Comparison of ENCODE assay signal across 20 mouse cellular contexts in the genomic region with DNA sequence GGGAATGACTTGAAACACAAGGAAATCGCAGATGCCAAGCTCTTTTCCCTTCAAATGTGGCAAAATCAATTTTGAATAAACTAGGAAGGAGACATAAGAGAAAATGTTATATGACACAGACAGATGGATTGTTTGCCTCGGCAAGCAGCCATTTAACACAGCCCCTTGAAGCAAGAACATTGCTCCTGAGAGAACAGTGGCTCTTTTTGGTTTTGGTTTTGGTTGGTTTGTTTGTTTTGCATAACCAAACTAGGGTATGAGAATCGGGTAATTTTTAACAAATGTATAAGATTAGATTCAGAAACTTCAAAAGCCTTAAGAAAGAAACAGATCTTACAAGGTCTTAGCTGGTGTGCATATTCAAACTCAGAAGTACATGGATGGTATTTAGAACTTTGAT. TPM values are rescaled to one million over a fixed set of nuclear protein-coding genes. Genes with fewer than 3 reads are reported as not detected.
DNase-seq lines count a peak whose midpoint lies in the region; ATAC-seq and TF ChIP-seq lines count a peak whose summit lies in the region.
"Had no signal": no experiment of that assay in that cellular context is flagged by ENCODE, and none has a peak within 500 bp of the region (broad histone marks: within the 10 kb centered on the region; RNA-seq: fewer than 3 reads in every experiment).

No protein-coding gene starts in this region.

- H3K4me1 ChIP-seq in forebrain, postnatal 0 days (ENCODE audit: insufficient read depth): peaks cover 3% of the 10 kb centered on the region; the same call in 1 of the 2 replicates
- peaks cover 17% of the 10 kb centered on the region for H3K4me1 ChIP-seq in forebrain, embryonic 12.5 days
- peaks cover 7% of the 10 kb centered on the region for H3K4me1 ChIP-seq in lung, embryonic 16.5 days (replicated peaks; ENCODE audit: control insufficient read depth, insufficient read depth, low read length)
- peaks cover 23% of the 10 kb centered on the region for H3K4me1 ChIP-seq in embryonic fibroblast, embryonic 13.5 days (ENCODE audit: control insufficient read depth, insufficient read depth, low read length)

- H3K9me3 ChIP-seq in forebrain, postnatal 0 days (ENCODE audit: low read length): no peaks in the 10 kb centered on the region
- no peaks in the 10 kb centered on the region for H3K9me3 ChIP-seq in forebrain, embryonic 12.5 days
- no peaks in the 10 kb centered on the region for H3K9me3 ChIP-seq in lung, embryonic 16.5 days (ENCODE audit: control insufficient read depth, low read length)
- H3K9me3 ChIP-seq: embryonic facial prominence, embryonic 12.5 days; forebrain, embryonic 13.5 days; hindbrain, embryonic 12.5 days had no signal

- no peak overlapping the region for H3K9ac ChIP-seq in forebrain, postnatal 0 days
- H3K9ac ChIP-seq in forebrain, embryonic 12.5 days: no peak overlapping the region
- no peak overlapping the region for H3K9ac ChIP-seq in lung, embryonic 16.5 days (ENCODE audit: low read length)
- H3K9ac ChIP-seq: embryonic facial prominence, embryonic 12.5 days; forebrain, embryonic 13.5 days; hindbrain, embryonic 12.5 days had no signal

- TF ChIP-seq POLR2A in embryonic fibroblast, embryonic 13.5 days (IDR thresholded peaks at IDR 0.05; ENCODE audit: low read depth, low read length): no peak

- no peak overlapping the region for H3K4me2 ChIP-seq in forebrain, postnatal 0 days (ENCODE audit: low read depth)
- H3K4me2 ChIP-seq in forebrain, embryonic 12.5 days: no peak overlapping the region
- H3K4me2 ChIP-seq in lung, embryonic 16.5 days (ENCODE audit: low read depth, low read length): no peak overlapping the region
- H3K4me2 ChIP-seq: embryonic facial prominence, embryonic 12.5 days; forebrain, embryonic 13.5 days; hindbrain, embryonic 12.5 days had no signal

- no peaks in the 10 kb centered on the region for H3K27me3 ChIP-seq in forebrain, postnatal 0 days (ENCODE audit: insufficient read depth, low read length)
- H3K27me3 ChIP-seq in forebrain, embryonic 12.5 days: no peaks in the 10 kb centered on the region
- no peaks in the 10 kb centered on the region for H3K27me3 ChIP-seq in lung, embryonic 16.5 days (ENCODE audit: control insufficient read depth, insufficient read depth, low read depth, low read length)
- no peaks in the 10 kb centered on the region for H3K27me3 ChIP-seq in splenic B cell, adult 2 months (ENCODE audit: control insufficient read depth, insufficient read depth, low read length, poor library complexity, severe bottlenecking)
- H3K27me3 ChIP-seq: embryonic facial prominence, embryonic 12.5 days; forebrain, embryonic 13.5 days; hindbrain, embryonic 12.5 days; Patski had no signal

- H3K27ac ChIP-seq in forebrain, postnatal 0 days (ENCODE audit: low read depth, low read length): 0 out of 2 replicates have a peak overlapping the region, but pooled peaks have one; percentile 29
- no peak overlapping the region for H3K27ac ChIP-seq in forebrain, embryonic 12.5 days
- H3K27ac ChIP-seq in lung, embryonic 16.5 days (ENCODE audit: low read length): peak overlapping the region; percentile 72
- peak overlapping the region; percentile 5; the same call in 1 of the 2 replicates for H3K27ac ChIP-seq in embryonic fibroblast, embryonic 13.5 days (ENCODE audit: insufficient read depth, low read length)
- H3K27ac ChIP-seq: embryonic facial prominence, embryonic 12.5 days; forebrain, embryonic 13.5 days; gastrocnemius, adult 2 months; hindbrain, embryonic 12.5 days had no signal

- DNase-seq in forebrain, postnatal 0 days: no peak
- DNase-seq in lung, postnatal 14 days: no peak
- DNase-seq in splenic B cell, adult 2 months (ENCODE audit: low read depth, low spot score): peak; percentile 57
- no peak for DNase-seq in yolk sac, embryonic 10.5 days (ENCODE audit: low spot score)
- DNase-seq: adrenal gland, postnatal 14 days; cerebellum, adult 11-12 months; cerebellum, adult 9-10 months; cerebellum, postnatal 25 days; gastrocnemius, adult 2 months; gastrocnemius, postnatal 25 days; heart, postnatal 10 days; heart, postnatal 4 days had no signal

- TF ChIP-seq CTCF in forebrain, postnatal 0 days (IDR thresholded peaks at IDR 0.05; ENCODE audit: low read depth): no peak
- TF ChIP-seq CTCF in embryonic fibroblast, embryonic 13.5 days (IDR thresholded peaks at IDR 0.05; ENCODE audit: borderline replicate concordance, insufficient read depth, low read length): no peak

- H3K4me3 ChIP-seq in forebrain, postnatal 0 days (ENCODE audit: low read depth, low read length): no peak overlapping the region
- H3K4me3 ChIP-seq in forebrain, embryonic 12.5 days (replicated peaks): no peak overlapping the region
- H3K4me3 ChIP-seq in lung, embryonic 16.5 days (ENCODE audit: low read length): no peak overlapping the region
- H3K4me3 ChIP-seq in embryonic fibroblast, embryonic 13.5 days (ENCODE audit: insufficient read depth, low read length): no peak overlapping the region
- H3K4me3 ChIP-seq: embryonic facial prominence, embryonic 12.5 days; forebrain, embryonic 13.5 days; gastrocnemius, adult 2 months; hindbrain, embryonic 12.5 days had no signal

- 69% methylated on average over 3 of the region's 3 CpGs for WGBS in forebrain, postnatal 0 days
- WGBS in forebrain, embryonic 12.5 days: 87% methylated on average over 3 of the region's 3 CpGs
- 52% methylated on average over 3 of the region's 3 CpGs for WGBS in lung, embryonic 16.5 days

- ATAC-seq in forebrain, postnatal 0 days: no peak
- ATAC-seq in forebrain, embryonic 12.5 days (ENCODE audit: low FRiP score): no peak
- no peak for ATAC-seq in lung, embryonic 16.5 days (ENCODE audit: low read depth)
- ATAC-seq: activated CD4-positive, CD25-positive, alpha-beta regulatory T cell, adult 4 months; forebrain, embryonic 13.5 days; Patski had no signal

- H3K36me3 ChIP-seq in forebrain, postnatal 0 days (ENCODE audit: insufficient read depth): peaks cover 19% of the 10 kb centered on the region; the same call in 1 of the 2 replicates
- peaks cover 17% of the 10 kb centered on the region; the same call in 1 of the 2 replicates for H3K36me3 ChIP-seq in forebrain, embryonic 12.5 days (replicated peaks)
- peaks cover 4% of the 10 kb centered on the region; the same call in 1 of the 2 replicates for H3K36me3 ChIP-seq in lung, embryonic 16.5 days (ENCODE audit: control insufficient read depth, insufficient read depth, low read length)
- H3K36me3 ChIP-seq in splenic B cell, adult 2 months (ENCODE audit: control insufficient read depth, insufficient read depth, low read length, poor library complexity, severe bottlenecking): peaks cover 6% of the 10 kb centered on the region; the same call in 1 of the 2 replicates

RNA-seq across cellular contexts. Expression of gene Tor3a, which starts 53.2 kb away (rescaled TPM):
- 1.5 and 4.5 TPM in 2 replicates for total RNA-seq in forebrain, postnatal 0 days (2014; rRNA removed)
- polyA plus RNA-seq in forebrain, postnatal 0 days (2015; fragmentation: Nextera tagmentation; extraction: Ambion mirVana): 4.0 and 4.4 TPM in 2 replicates
- polyA plus RNA-seq in forebrain, embryonic 12.5 days (2016; fragmentation: Nextera tagmentation; extraction: Ambion mirVana): 4.1 and 5.3 TPM in 2 replicates
- 14.0 and 17.0 TPM in 2 replicates for polyA plus RNA-seq in lung, embryonic 16.5 days (2015; fragmentation: Nextera tagmentation; extraction: Ambion mirVana)
- polyA plus RNA-seq in embryonic fibroblast, embryonic 13.5 days (2011; ENCODE audit: insufficient read length, low read depth, missing spikeins): 25.3 and 30.7 TPM in 2 replicates
